Mouse (Mus musculus) lung, postnatal 4 days (tissue): Measurements from ENCODE around the gene Olfr1338.
"Not testable (repeated sequence)": the region's sequence is repeated elsewhere in the genome, so short reads cannot be mapped to it uniquely, and the experiment has no call there.

Experiments used
- DNase-seq, 2 experiments: peaks; one replicate each; pipeline ENCODE4 v3.0.0; 2021

Gene Olfr1338

GRCm38 (mm10) chr4:118758637-118759036, at the start of gene Olfr1338:
TSS of gene Olfr1338 (minus strand) at chr4:118758737.
- no peak for DNase-seq

- not testable (repeated sequence) for DNase-seq
These were observed 34.3 kb upstream of the Olfr1338 start for GRCm38 (mm10) chr4:118792796-118793195.

- no peak for DNase-seq
These were observed 23.9 kb upstream of the Olfr1338 start, which contains the start of gene Olfr1337 for GRCm38 (mm10) chr4:118782486-118782885. TSS of gene Olfr1337 (minus strand) at chr4:118782586.

- no peak for DNase-seq
These were observed 16.7 kb downstream of the Olfr1338 start for GRCm38 (mm10) chr4:118741881-118742280.

- DNase-seq = no peak
These were observed 17.4 kb downstream of the Olfr1338 start for GRCm38 (mm10) chr4:118740988-118741698.

- DNase-seq = no peak
These were observed 19.0 kb downstream of the Olfr1338 start for GRCm38 (mm10) chr4:118739574-118739973.

GRCm38 (mm10) chr4:118731875-118732274, 26.7 kb downstream of the Olfr1338 start, which contains the start of gene Olfr1339:
TSS of gene Olfr1339 (plus strand) at chr4:118732175.
- DNase-seq = no peak

GRCm38 (mm10) chr4:118721742-118722483, 36.6 kb downstream of the Olfr1338 start:
- DNase-seq = no peak

GRCm38 (mm10) chr4:118719838-118720237, 38.7 kb downstream of the Olfr1338 start, which contains the start of gene Olfr1340:
TSS of gene Olfr1340 (plus strand) at chr4:118720138.
- no peak for DNase-seq

GRCm38 (mm10) chr4:118711656-118712055, 46.9 kb downstream of the Olfr1338 start:
- no peak for DNase-seq

- no peak for DNase-seq
These were observed 50.5 kb downstream of the Olfr1338 start for GRCm38 (mm10) chr4:118708086-118708485.

GRCm38 (mm10) chr4:118703223-118703622, 55.3 kb downstream of the Olfr1338 start, which contains the start of gene Olfr1341:
TSS of gene Olfr1341 (plus strand) at chr4:118703523.
- DNase-seq = no peak
